Mouse (Mus musculus) embryonic facial prominence, embryonic 12.5 days (tissue): Measurements from ENCODE around the gene Gm13285. TPM values are rescaled to one million over a fixed set of nuclear protein-coding genes. Genes with fewer than 3 reads are reported as not detected.

Experiments
- ATAC-seq: fragments of 200-750 bp; cut with Nextera tagmentation; 2 replicates; pipeline ENCODE4 v1.8.0; 2017; ENCODE audit not compliant: insufficient number of reproducible peaks, insufficient read depth, low FRiP score, low TSS enrichment
- H3K27ac ChIP-seq: fragments of 300-500 bp; sonication (generic); 2 replicates; pipeline ENCODE4 v1.5.1; 2016; ENCODE audit warnings: mild to moderate bottlenecking
- H3K27me3 ChIP-seq: fragments of 300-500 bp; sonication (generic); 2 replicates; pipeline ENCODE4 v1.6.1; 2016; ENCODE audit warnings: mild to moderate bottlenecking, moderate library complexity
- H3K36me3 ChIP-seq: fragments of 300-500 bp; sonication (generic); 2 replicates; pipeline ENCODE4 v1.6.1; 2016; ENCODE audit warnings: mild to moderate bottlenecking
- H3K4me1 ChIP-seq: fragments of 300-500 bp; sonication (generic); 2 replicates; pipeline ENCODE4 v1.6.1; 2016
- H3K4me2 ChIP-seq: fragments of 300-500 bp; sonication (generic); replicated peaks from 2 replicates; pipeline ENCODE4 v1.6.1; 2016; ENCODE audit warnings: mild to moderate bottlenecking, moderate library complexity
- H3K4me3 ChIP-seq: fragments of 300-500 bp; sonication (generic); 2 replicates; pipeline ENCODE4 v1.5.1; 2016; ENCODE audit warnings: mild to moderate bottlenecking
- H3K9ac ChIP-seq: fragments of 300-500 bp; sonication (generic); 2 replicates; pipeline ENCODE4 v1.6.1; 2016; ENCODE audit warnings: mild to moderate bottlenecking, moderate library complexity
- H3K9me3 ChIP-seq: fragments of 300-500 bp; sonication (generic); 2 replicates; pipeline ENCODE4 v1.6.1; 2016; ENCODE audit warnings: mild to moderate bottlenecking, moderate library complexity
- WGBS: fragments of 180-500 bp; shearing (Covaris S2); methylation state at CpG from one replicate; pipeline ENCODE4 v1.1.7; 2016; 5-methylcytosine and 5-hydroxymethylcytosine counted together
- polyA plus RNA-seq: library from polyadenylated mRNA; unstranded; fragments of >200 nt; fragmentation: Nextera tagmentation; extraction: Ambion mirVana; gene quantifications from 2 replicates; pipeline ENCODE4 v1.2.1, GENCODE M21; 2016

Gm13285 gene
- polyA plus RNA-seq, 1 experiment from 2014 or later: 1.5 TPM

- no peaks in the 10 kb centered on the region for H3K9me3 ChIP-seq
- 81% methylated on average over 1 of the region's 1 CpGs for WGBS
- no peak within 1 kb of the TSS for H3K4me2 ChIP-seq
- H3K4me3 ChIP-seq: no peak within 1 kb of the TSS
- H3K9ac ChIP-seq: no peak within 1 kb of the TSS
- no peak within 1 kb of the TSS for H3K27ac ChIP-seq
- no peaks in the 10 kb centered on the region for H3K27me3 ChIP-seq
- ATAC-seq: no peak
- H3K4me1 ChIP-seq: no peaks in the 10 kb centered on the region; the same call in 1 of the 2 replicates
- H3K36me3 ChIP-seq: no peaks in the 10 kb centered on the region
Measured at GRCm38 (mm10) chr4:88849698-88850097, 50.2 kb downstream of the Gm13285 start, which contains the start of gene Ifna1. TSS of gene Ifna1 (plus strand) at chr4:88850087.

Other genes with a start within 250 kb of the Gm13285 start
- gene Ifna15, start 241.4 kb upstream of the Gm13285 start, polyA plus RNA-seq: not detected in 2 replicates
- gene Ifna14, start 227.9 kb upstream of the Gm13285 start, polyA plus RNA-seq: not detected in 2 replicates
- gene Ifna9, start 207.3 kb upstream of the Gm13285 start, polyA plus RNA-seq: not detected in 2 replicates
- not detected in 2 replicates for gene Ifna12, start 196.3 kb upstream of the Gm13285 start, polyA plus RNA-seq
- gene C87499, start 165.3 kb upstream of the Gm13285 start, polyA plus RNA-seq: not detected in 2 replicates
- gene Ifna13, start 155.2 kb upstream of the Gm13285 start, polyA plus RNA-seq: not detected in 2 replicates
- not detected in 2 replicates for gene Ifna16, start 122.7 kb upstream of the Gm13285 start, polyA plus RNA-seq
- not detected in 2 replicates for gene Ifna2, start 115.8 kb upstream of the Gm13285 start, polyA plus RNA-seq
- not detected in 2 replicates for gene Ifnab, start 108.3 kb upstream of the Gm13285 start, polyA plus RNA-seq
- 1.5 and 1.8 TPM in 2 replicates for gene Gm26566, start 77.9 kb upstream of the Gm13285 start, polyA plus RNA-seq
- gene Klhl9, start 77.2 kb upstream of the Gm13285 start, polyA plus RNA-seq: 130 and 143 TPM in 2 replicates
- not detected in 2 replicates for gene Gm13271, start 44.8 kb upstream of the Gm13285 start, polyA plus RNA-seq
- gene Gm13283, start 39.5 kb upstream of the Gm13285 start, polyA plus RNA-seq: 0.32 and 0.41 TPM in 2 replicates
- 0.37 TPM in 1 of 2 replicates, not detected in the other for gene Gm13290, start 25.8 kb upstream of the Gm13285 start, polyA plus RNA-seq
- gene Gm13289, start 22.7 kb upstream of the Gm13285 start, polyA plus RNA-seq: not detected in 2 replicates
- not detected in 2 replicates for gene Gm13272, start 19.8 kb upstream of the Gm13285 start, polyA plus RNA-seq
- 0.20 and 0.32 TPM in 2 replicates for gene Ifnz, start 17.5 kb upstream of the Gm13285 start, polyA plus RNA-seq
- not detected in 2 replicates for gene Gm13276, start 14.0 kb upstream of the Gm13285 start, polyA plus RNA-seq
- not detected in 2 replicates for gene Gm13277, start 11.0 kb upstream of the Gm13285 start, polyA plus RNA-seq
- not detected in 2 replicates for gene Gm13278, start 8.1 kb upstream of the Gm13285 start, polyA plus RNA-seq
- gene Gm13275, start 5.2 kb upstream of the Gm13285 start, polyA plus RNA-seq: not detected in 2 replicates
- gene Gm13279, start 2.3 kb upstream of the Gm13285 start, polyA plus RNA-seq: not detected in 2 replicates
- gene Gm13287, start 3.6 kb downstream of the Gm13285 start, polyA plus RNA-seq: not detected in 2 replicates
- gene Gm13288, start 5.9 kb downstream of the Gm13285 start, polyA plus RNA-seq: 0.15 TPM in 1 of 2 replicates, not detected in the other
- not detected in 2 replicates for gene Ifna7, start 16.6 kb downstream of the Gm13285 start, polyA plus RNA-seq
- gene Ifna11, start 20.3 kb downstream of the Gm13285 start, polyA plus RNA-seq: not detected in 2 replicates
- not detected in 2 replicates for gene Ifna6, start 27.8 kb downstream of the Gm13285 start, polyA plus RNA-seq
- not detected in 2 replicates for gene Ifna5, start 35.9 kb downstream of the Gm13285 start, polyA plus RNA-seq
- gene Ifna4, start 42.2 kb downstream of the Gm13285 start, polyA plus RNA-seq: not detected in 2 replicates
- not detected in 2 replicates for gene Ifna1, start 50.4 kb downstream of the Gm13285 start, polyA plus RNA-seq
- gene Ifne, start 80.5 kb downstream of the Gm13285 start, polyA plus RNA-seq: not detected in 2 replicates